Mouse (Mus musculus) midbrain, embryonic 11.5 days (tissue): ENCODE measurements around the gene Gpr119. TPM values are rescaled to one million over a fixed set of nuclear protein-coding genes. Genes with fewer than 3 reads are reported as not detected.

Source experiments
- ATAC-seq: fragments of 200-750 bp; cut with Nextera tagmentation; 2 replicates; pipeline ENCODE4 v1.8.0; 2017; ENCODE audit warnings: moderate TSS enrichment, moderate library complexity; ENCODE audit not compliant: low FRiP score
- DNase-seq: peaks from one replicate; pipeline ENCODE4 v3.0.0; 2015; ENCODE audit warnings: low spot score; ENCODE audit errors: missing footprints
- H3K27ac ChIP-seq: fragments of 300-500 bp; sonication (generic); 2 replicates; pipeline ENCODE4 v1.5.1; 2014; ENCODE audit warnings: low read depth, low read length
- H3K27me3 ChIP-seq: fragments of 300-500 bp; sonication (generic); 2 replicates; pipeline ENCODE4 v1.6.1; 2014; ENCODE audit warnings: mild to moderate bottlenecking, low read length, moderate library complexity, mixed read lengths; ENCODE audit not compliant: control insufficient read depth, insufficient read depth
- H3K36me3 ChIP-seq: fragments of 300-500 bp; sonication (generic); 2 replicates; pipeline ENCODE4 v1.6.1; 2014; ENCODE audit warnings: mild to moderate bottlenecking, low read length, moderate library complexity, mixed read lengths; ENCODE audit not compliant: control insufficient read depth, insufficient read depth
- H3K4me1 ChIP-seq: fragments of 300-500 bp; sonication (generic); 2 replicates; pipeline ENCODE4 v1.6.1; 2014; ENCODE audit warnings: low read length; ENCODE audit not compliant: control insufficient read depth, insufficient read depth
- H3K4me2 ChIP-seq: fragments of 300-500 bp; sonication (generic); 2 replicates; pipeline ENCODE4 v1.6.1; 2014; ENCODE audit warnings: mild to moderate bottlenecking, moderate library complexity
- H3K4me3 ChIP-seq: fragments of 300-500 bp; sonication (generic); 2 replicates; pipeline ENCODE4 v1.5.1; 2014; ENCODE audit warnings: low read depth, low read length
- H3K9ac ChIP-seq: fragments of 300-500 bp; sonication (generic); 2 replicates; pipeline ENCODE4 v1.6.1; 2014; ENCODE audit warnings: low read length
- H3K9me3 ChIP-seq: fragments of 300-500 bp; sonication (generic); 2 replicates; pipeline ENCODE4 v1.6.1; 2016; ENCODE audit warnings: low read length; ENCODE audit not compliant: control insufficient read depth
- WGBS: fragments of 180-500 bp; shearing (Covaris S2); extraction: QIAGEN DNeasy Blood & Tissue Kit; methylation state at CpG from one replicate; pipeline ENCODE4 v1.1.7; 2014; 5-methylcytosine and 5-hydroxymethylcytosine counted together
- microRNA-seq: library from miRNA; unstranded; fragments of <30 nt; microRNA quantifications from one replicate; pipeline ENCODE4, GENCODE M21; 2017
- polyA plus RNA-seq: library from polyadenylated mRNA; unstranded; fragments of >200 nt; fragmentation: Nextera tagmentation; extraction: Ambion mirVana; gene quantifications from 2 replicates; pipeline ENCODE4 v1.2.1, GENCODE M21; 2014

The Gpr119 gene
- polyA plus RNA-seq, 1 experiment from 2014 or later: not detected

DNA sequence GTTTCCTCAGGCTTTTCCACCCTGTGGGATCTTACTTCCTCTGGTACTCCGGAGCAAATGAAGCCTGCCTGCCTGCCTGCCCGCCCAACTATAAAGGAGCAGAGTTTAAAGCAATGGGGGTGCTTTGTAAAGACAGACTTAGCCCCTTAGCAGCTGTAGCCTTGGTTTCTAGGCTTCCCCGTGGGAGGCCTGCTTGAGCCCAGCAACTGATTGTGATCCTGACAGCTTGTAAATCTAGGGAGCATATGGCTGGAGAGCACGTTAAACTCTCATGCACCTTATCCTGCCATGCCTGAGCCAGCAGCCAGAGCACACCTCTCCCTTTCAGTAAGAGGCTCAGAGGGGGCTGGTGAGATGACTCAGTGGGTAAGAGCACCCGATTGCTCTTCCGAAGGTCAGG lies 7.5 kb downstream of the Gpr119 start:
- Histone ChIP-seq H3K27me3 (no peaks in the 10 kb centered on the region), H3K4me3 (no peak overlapping the region), H3K4me2 (no peak overlapping the region), H3K9ac (no peak overlapping the region), H3K9me3 (no peaks in the 10 kb centered on the region), H3K36me3 (no peaks in the 10 kb centered on the region), H3K27ac (no peak overlapping the region), H3K4me1 (no peaks in the 10 kb centered on the region)
- 24% methylated on average over 6 of the region's 6 CpGs for WGBS
- ATAC-seq (0 out of 2 replicates have a peak, but pooled peaks have one; percentile 42), DNase-seq (peak; percentile 84)

DNA sequence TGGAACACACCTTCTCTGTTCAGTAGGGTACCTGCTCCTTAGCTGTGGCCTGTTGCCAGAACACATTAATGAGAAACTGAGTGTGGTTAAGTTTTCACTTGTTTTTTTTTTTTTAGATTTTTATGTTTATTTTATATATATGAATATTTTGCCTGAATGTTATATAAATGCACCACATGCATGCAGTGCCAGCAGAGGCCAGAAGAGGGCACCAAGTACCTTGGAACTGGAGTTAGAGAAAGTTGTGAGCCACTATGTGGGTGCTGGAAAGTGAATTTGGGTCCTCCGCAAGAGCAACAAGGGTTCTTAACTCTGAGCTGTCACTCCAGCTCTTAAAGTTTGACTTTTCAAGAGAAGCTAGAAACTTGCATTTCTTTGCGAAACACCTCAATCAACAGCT lies 30.2 kb downstream of the Gpr119 start:
- no peaks in the 10 kb centered on the region for H3K36me3 ChIP-seq
- no peaks in the 10 kb centered on the region for H3K27me3 ChIP-seq
- no peaks in the 10 kb centered on the region for H3K9me3 ChIP-seq
- WGBS: 94% methylated on average over 2 of the region's 2 CpGs
- no peak overlapping the region for H3K4me3 ChIP-seq
- peak; percentile 84 for DNase-seq
- no peak overlapping the region for H3K27ac ChIP-seq
- H3K4me2 ChIP-seq: no peak overlapping the region
- no peaks in the 10 kb centered on the region for H3K4me1 ChIP-seq
- no peak overlapping the region for H3K9ac ChIP-seq
- no peak for ATAC-seq

DNA sequence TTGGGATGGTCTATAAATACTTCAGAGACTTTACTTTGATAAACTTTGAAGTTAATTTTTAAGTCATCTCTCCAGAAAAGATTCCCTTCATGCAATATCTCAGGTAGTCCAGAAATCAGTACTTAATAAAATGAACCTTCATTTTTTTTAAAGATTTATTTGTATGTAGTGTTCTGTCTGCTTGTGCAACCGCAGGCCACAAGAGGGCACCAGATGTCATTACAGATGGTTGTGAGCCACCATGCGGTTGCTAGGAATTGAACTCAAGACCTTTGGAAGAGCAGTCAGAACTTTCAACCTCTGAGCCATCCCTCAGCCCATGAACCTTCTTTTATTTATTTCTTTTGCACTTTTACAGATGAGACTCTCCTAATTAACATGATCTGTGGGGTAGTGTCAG lies 37.2 kb downstream of the Gpr119 start:
- Histone ChIP-seq H3K4me3 (no peak overlapping the region), H3K9me3 (no peaks in the 10 kb centered on the region), H3K36me3 (no peaks in the 10 kb centered on the region), H3K9ac (no peak overlapping the region), H3K27me3 (no peaks in the 10 kb centered on the region), H3K4me2 (no peak overlapping the region), H3K27ac (no peak overlapping the region), H3K4me1 (no peaks in the 10 kb centered on the region)
- DNase-seq (no peak), ATAC-seq (no peak)
- 58% methylated on average over 2 of the region's 2 CpGs for WGBS

DNA sequence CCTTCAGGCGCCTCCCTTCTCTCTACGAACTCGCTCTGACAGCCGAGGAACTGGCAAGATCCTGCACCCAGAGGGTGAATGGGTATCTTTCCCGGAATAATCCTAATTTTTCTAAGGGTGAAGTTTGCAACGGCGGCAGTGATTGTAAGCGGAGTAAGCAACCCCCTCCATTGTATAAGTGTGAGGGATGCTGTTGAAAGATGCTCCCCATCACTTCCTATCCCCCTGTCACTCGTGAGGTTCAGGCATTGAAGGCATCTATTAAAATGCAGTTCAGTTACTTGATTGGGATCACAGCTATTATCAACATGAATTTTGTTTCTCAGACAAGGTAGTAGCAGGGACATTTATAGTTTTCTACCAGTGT lies 50.2 kb downstream of the Gpr119 start:
- H3K4me2 ChIP-seq: peak overlapping the region; percentile 48
- H3K9ac ChIP-seq: peak overlapping the region; percentile 62
- no peaks in the 10 kb centered on the region for H3K36me3 ChIP-seq
- H3K4me3 ChIP-seq: peak overlapping the region; percentile 55
- DNase-seq: no peak
- no peaks in the 10 kb centered on the region for H3K9me3 ChIP-seq
- ATAC-seq: peak; percentile 52
- H3K27ac ChIP-seq: no peak overlapping the region
- H3K4me1 ChIP-seq: no peaks in the 10 kb centered on the region
- WGBS: 22% methylated on average over 9 of the region's 9 CpGs
- no peaks in the 10 kb centered on the region for H3K27me3 ChIP-seq

DNA sequence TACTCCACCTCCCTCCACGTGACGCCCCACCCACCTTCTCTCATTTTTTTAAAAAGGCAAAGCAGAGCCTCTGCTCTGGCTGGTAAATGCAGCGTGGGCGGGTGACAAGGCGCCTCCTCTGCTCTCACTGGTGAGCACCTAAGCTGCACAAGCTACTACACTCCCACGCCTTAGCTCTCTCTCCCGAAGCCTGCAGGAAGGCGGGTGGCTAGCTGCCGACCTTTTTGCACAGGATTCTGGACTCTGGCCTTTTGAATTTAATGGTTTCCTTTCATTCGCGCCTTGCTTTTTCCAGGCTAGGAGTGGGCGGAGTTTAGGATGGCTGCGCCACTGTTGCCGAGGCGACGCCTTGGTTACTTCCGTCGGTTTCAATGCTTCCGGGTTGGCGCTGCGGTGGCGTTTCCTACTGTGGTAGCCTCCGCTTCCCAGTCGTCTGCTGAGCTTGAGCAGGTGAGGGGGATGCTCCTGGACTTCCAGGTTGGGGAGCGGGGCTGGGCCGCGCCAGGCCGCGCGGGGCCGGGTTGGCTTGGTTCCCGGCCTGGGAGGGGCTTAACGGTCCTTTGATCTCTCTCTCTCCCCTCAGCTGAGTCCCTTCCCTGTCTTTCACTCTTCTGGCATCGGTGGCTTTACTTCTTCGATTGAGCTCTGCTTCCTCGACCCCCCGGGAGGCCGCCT lies 50.8 kb downstream of the Gpr119 start, which contains the start of gene Slc25a14:
Gene Slc25a14 (plus strand): TSS at position 35 of the 675 bp plus-strand sequence.
- DNase-seq: peak; percentile 94
- H3K4me3 ChIP-seq: peak within 1 kb of the TSS; percentile 55
- no peaks in the 10 kb centered on the region for H3K4me1 ChIP-seq
- H3K27me3 ChIP-seq: no peaks in the 10 kb centered on the region
- 11% methylated on average over 38 of the region's 38 CpGs for WGBS
- peak within 1 kb of the TSS; percentile 62 for H3K9ac ChIP-seq
- no peaks in the 10 kb centered on the region for H3K9me3 ChIP-seq
- no peaks in the 10 kb centered on the region for H3K36me3 ChIP-seq
- peak within 1 kb of the TSS; percentile 65; the same call in 1 of the 2 replicates for H3K27ac ChIP-seq
- ATAC-seq: peak; percentile 94
- peak within 1 kb of the TSS; percentile 48 for H3K4me2 ChIP-seq

DNA sequence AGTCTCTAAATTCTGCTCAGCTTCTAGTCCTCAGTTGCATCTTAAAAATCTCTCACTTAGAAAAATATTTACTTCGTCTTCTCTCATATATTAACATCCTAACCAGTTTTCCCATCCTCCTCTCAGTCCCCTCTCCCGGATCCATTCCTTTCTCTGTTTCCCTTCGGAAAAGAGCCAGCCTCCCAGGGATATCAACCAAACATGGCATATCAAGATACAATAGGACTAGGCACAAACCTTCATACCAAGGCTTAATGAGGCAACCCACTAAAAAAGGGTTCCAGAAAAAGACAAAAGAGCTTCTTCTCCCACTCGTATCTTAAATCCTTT lies 51.3 kb downstream of the Gpr119 start:
- H3K4me2 ChIP-seq: peak overlapping the region; percentile 48
- H3K27me3 ChIP-seq: no peaks in the 10 kb centered on the region
- H3K9ac ChIP-seq: peak overlapping the region; percentile 62
- ATAC-seq (no peak), DNase-seq (peak; percentile 86)
- peak overlapping the region; percentile 55 for H3K4me3 ChIP-seq
- peak overlapping the region; percentile 65; the same call in 1 of the 2 replicates for H3K27ac ChIP-seq
- H3K4me1 ChIP-seq: no peaks in the 10 kb centered on the region
- no peaks in the 10 kb centered on the region for H3K36me3 ChIP-seq
- no peaks in the 10 kb centered on the region for H3K9me3 ChIP-seq
- WGBS: 19% methylated on average over 4 of the region's 4 CpGs

Small RNAs within 50 kb of the gene (microRNA-seq; reads per million reads assigned to microRNA genes)
- gene Gm27828: not detected

Other genes starting within 250 kb of the Gpr119 start
- gene Elf4, start 211.3 kb downstream of the Gpr119 start, polyA plus RNA-seq: 2.0 and 2.2 TPM in 2 replicates
- gene Aifm1, start 160.9 kb downstream of the Gpr119 start, polyA plus RNA-seq: 75.5 and 79.9 TPM in 2 replicates
- 25.2 and 27.3 TPM in 2 replicates for gene Rab33a, start 155.2 kb downstream of the Gpr119 start, polyA plus RNA-seq
- 21.2 and 24.4 TPM in 2 replicates for gene Zfp280c, start 80.0 kb downstream of the Gpr119 start, polyA plus RNA-seq
- gene Slc25a14, start 51.1 kb downstream of the Gpr119 start, polyA plus RNA-seq: 26.8 and 30.3 TPM in 2 replicates
- 25.2 and 25.3 TPM in 2 replicates for gene Rbmx2, start 20.5 kb upstream of the Gpr119 start, polyA plus RNA-seq
- gene Gm595, start 203.2 kb upstream of the Gpr119 start, polyA plus RNA-seq: not detected in 2 replicates